Mouse (Mus musculus) MEL (cell line): ENCODE measurements around the gene Cntnap2.

Source experiments
- CTCF ChIP-seq, 3 experiments: IDR thresholded peaks in 2 of 3; conservative IDR thresholded peaks in 1 of 3; 2 replicates each; pipeline ENCODE4 v1.5.1; 2011 to 2012; ENCODE audit warnings: low read length in 3 of 3, low read depth in 2 of 3, mild to moderate bottlenecking in 2 of 3, improper control_type of control experiment in 1 of 3, inconsistent platforms in 1 of 3, mixed read lengths in 1 of 3, moderate library complexity in 1 of 3; ENCODE audit not compliant: control insufficient read depth in 1 of 3, insufficient read depth in 1 of 3, poor library complexity in 1 of 3, severe bottlenecking in 1 of 3
- EP300 ChIP-seq, 2 experiments: IDR thresholded peaks; 2 replicates each; pipeline ENCODE4 v1.6.1; 2011; ENCODE audit warnings: improper control_type of control experiment in 2 of 2, low read length in 2 of 2, low read depth in 1 of 2, mild to moderate bottlenecking in 1 of 2
- POLR2A ChIP-seq, 2 experiments: IDR thresholded peaks; 2 replicates each; pipeline ENCODE4 v1.6.1; 2011 to 2012; ENCODE audit warnings: low read length in 2 of 2, mild to moderate bottlenecking in 2 of 2, control low read depth in 1 of 2, improper control_type of control experiment in 1 of 2, low read depth in 1 of 2, moderate library complexity in 1 of 2; ENCODE audit not compliant: control insufficient read depth in 1 of 2, insufficient read depth in 1 of 2, poor library complexity in 1 of 2
- ZNF384 ChIP-seq: IDR thresholded peaks from 2 replicates; pipeline ENCODE4 v1.6.1; 2012; ENCODE audit warnings: low read depth, mild to moderate bottlenecking, inconsistent platforms, low read length, improper control_type of control experiment

- TF ChIP-seq POLR2A (IDR thresholded peaks at IDR 0.05; ENCODE audit: control insufficient read depth in 1 of 2, insufficient read depth in 1 of 2, low read depth in 1 of 2, low read length in 2 of 2, poor library complexity in 1 of 2) (no peak), CTCF (IDR thresholded peaks at IDR 0.05 in 2 of 3, conservative IDR thresholded peaks at IDR 0.05 in 1 of 3; ENCODE audit: control insufficient read depth in 1 of 3, insufficient read depth in 1 of 3, low read depth in 2 of 3, low read length in 3 of 3, poor library complexity in 1 of 3, severe bottlenecking in 1 of 3) (peak; percentile 54 to 77 (median 63)), EP300 (IDR thresholded peaks at IDR 0.05; ENCODE audit: low read depth in 1 of 2, low read length in 2 of 2) (no peak), ZNF384 (no peak)
These were observed 264.3 kb downstream of the Cntnap2 start for GRCm38 (mm10) chr6:45323505-45323904.
